Mouse (Mus musculus) forebrain, embryonic 16.5 days (tissue): ENCODE data around the gene Axl. TPM values are rescaled to one million over a fixed set of nuclear protein-coding genes. Genes with fewer than 3 reads are reported as not detected.
"Not testable (repeated sequence)": the region's sequence is repeated elsewhere in the genome, so short reads cannot be mapped to it uniquely, and the experiment has no call there.

Experiments
- ATAC-seq: fragments of 200-750 bp; cut with Nextera tagmentation; 2 replicates; pipeline ENCODE4 v1.8.0; 2017; ENCODE audit warnings: mild to moderate bottlenecking, moderate library complexity
- H3K27ac ChIP-seq: fragments of 300-500 bp; sonication (generic); 2 replicates; pipeline ENCODE4 v1.5.1; 2014; ENCODE audit warnings: low read length, control low read depth
- H3K27me3 ChIP-seq: fragments of 300-500 bp; sonication (generic); replicated peaks from 2 replicates; pipeline ENCODE4 v1.6.1; 2014; ENCODE audit warnings: low read length; ENCODE audit not compliant: control insufficient read depth, insufficient read depth
- H3K36me3 ChIP-seq: fragments of 300-500 bp; sonication (generic); 2 replicates; pipeline ENCODE4 v1.6.1; 2014; ENCODE audit not compliant: control insufficient read depth, insufficient read depth
- H3K4me1 ChIP-seq: fragments of 300-500 bp; sonication (generic); replicated peaks from 2 replicates; pipeline ENCODE4 v1.6.1; 2014; ENCODE audit warnings: low read length; ENCODE audit not compliant: control insufficient read depth, insufficient read depth
- H3K4me2 ChIP-seq: fragments of 300-500 bp; sonication (generic); 2 replicates; pipeline ENCODE4 v1.6.1; 2014; ENCODE audit warnings: mild to moderate bottlenecking, low read length, control low read depth
- H3K4me3 ChIP-seq: fragments of 300-500 bp; sonication (generic); replicated peaks from 2 replicates; pipeline ENCODE4 v1.5.1; 2014; ENCODE audit warnings: mild to moderate bottlenecking, low read length, control low read depth
- H3K9ac ChIP-seq: fragments of 300-500 bp; sonication (generic); replicated peaks from 2 replicates; pipeline ENCODE4 v1.6.1; 2014; ENCODE audit warnings: low read depth, low read length, control low read depth
- H3K9me3 ChIP-seq: fragments of 300-500 bp; sonication (generic); 2 replicates; pipeline ENCODE4 v1.6.1; 2016; ENCODE audit warnings: low read length; ENCODE audit not compliant: control insufficient read depth
- WGBS: fragments of 180-500 bp; shearing (Covaris S2); extraction: QIAGEN DNeasy Blood & Tissue Kit; methylation state at CpG from one replicate; pipeline ENCODE4 v1.1.7; 2014; 5-methylcytosine and 5-hydroxymethylcytosine counted together
- polyA plus RNA-seq: library from polyadenylated mRNA; unstranded; fragments of >200 nt; fragmentation: Nextera tagmentation; extraction: Ambion mirVana; gene quantifications from 2 replicates; pipeline ENCODE4 v1.2.1, GENCODE M21; 2015

Gene Axl
- polyA plus RNA-seq, 1 experiment from 2014 or later = 15.9 TPM

DNA sequence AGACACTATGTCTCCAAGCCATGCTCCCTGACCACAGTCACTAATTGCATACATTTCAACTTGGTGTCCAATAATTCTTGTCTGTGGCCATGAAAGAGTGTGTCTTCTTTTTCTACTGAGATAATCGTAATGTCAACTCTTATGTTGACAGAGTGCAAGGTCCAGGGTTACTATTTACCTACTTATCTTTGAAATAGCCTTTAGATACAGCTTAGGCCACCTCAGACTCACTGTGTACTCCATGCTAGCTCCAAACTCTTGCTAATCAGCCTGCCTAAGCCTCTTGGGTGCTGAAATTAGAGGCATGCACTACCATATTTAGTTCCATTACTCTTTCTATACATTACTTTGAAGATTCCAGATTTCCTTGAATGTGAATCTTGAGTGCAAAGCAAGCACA lies 10.9 kb upstream of the Axl start:
- ATAC-seq = no peak
- no peaks in the 10 kb centered on the region; the same call in 1 of the 2 replicates for H3K9me3 ChIP-seq
- no peak overlapping the region for H3K4me3 ChIP-seq
- WGBS = 94% methylated on average over 1 of the region's 1 CpGs
- H3K9ac ChIP-seq = no peak overlapping the region
- H3K4me1 ChIP-seq = no peaks in the 10 kb centered on the region
- H3K27ac ChIP-seq = no peak overlapping the region
- no peak overlapping the region for H3K4me2 ChIP-seq
- H3K27me3 ChIP-seq = no peaks in the 10 kb centered on the region
- H3K36me3 ChIP-seq = no peaks in the 10 kb centered on the region

DNA sequence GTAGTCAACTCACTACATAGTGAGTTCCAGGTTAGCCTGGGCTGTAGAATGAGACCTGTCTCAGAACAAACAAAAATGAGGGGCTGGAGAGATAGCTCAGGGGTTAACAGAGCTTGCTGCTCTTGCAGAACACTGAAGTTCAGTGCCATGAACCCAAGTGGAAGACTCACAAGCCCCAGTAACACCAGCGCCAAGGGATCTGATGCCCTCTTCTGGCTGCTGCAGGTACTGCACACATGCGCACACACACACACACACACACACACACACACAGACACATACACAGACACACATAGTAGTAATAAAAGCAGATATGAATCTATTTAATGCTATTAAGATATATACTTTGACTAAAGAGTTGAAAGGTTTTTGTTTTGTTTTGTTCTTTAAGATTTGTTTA lies 10.0 kb upstream of the Axl start:
- no peaks in the 10 kb centered on the region for H3K4me1 ChIP-seq
- no peak overlapping the region for H3K27ac ChIP-seq
- no peak overlapping the region for H3K9ac ChIP-seq
- ATAC-seq = no peak
- H3K36me3 ChIP-seq = no peaks in the 10 kb centered on the region
- no peaks in the 10 kb centered on the region for H3K27me3 ChIP-seq
- H3K4me3 ChIP-seq = no peak overlapping the region
- H3K9me3 ChIP-seq = no peaks in the 10 kb centered on the region; the same call in 1 of the 2 replicates
- H3K4me2 ChIP-seq = no peak overlapping the region
- 92% methylated on average over 2 of the region's 2 CpGs for WGBS

DNA sequence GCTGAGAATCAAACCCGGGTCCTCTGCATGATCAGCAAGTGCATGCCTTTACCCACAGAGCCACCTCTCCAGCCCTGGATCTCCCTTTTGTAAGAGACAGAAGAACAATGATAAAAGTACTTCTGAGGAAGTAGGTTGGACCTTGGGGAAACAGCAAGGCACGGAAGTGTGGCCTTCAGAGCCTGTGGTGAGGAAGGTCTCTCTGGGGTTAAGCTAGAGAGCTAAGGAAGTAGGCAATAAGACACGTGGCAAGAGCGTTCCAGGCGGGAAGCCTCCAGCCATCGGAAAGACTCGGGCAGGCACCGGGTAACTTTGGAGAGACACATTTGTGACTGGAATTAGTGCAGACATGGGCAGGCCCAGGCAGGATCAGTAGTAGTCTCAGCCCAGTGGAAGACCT lies 6.3 kb upstream of the Axl start:
- no peak for ATAC-seq
- no peaks in the 10 kb centered on the region for H3K36me3 ChIP-seq
- H3K9ac ChIP-seq = no peak overlapping the region
- no peak overlapping the region for H3K4me2 ChIP-seq
- H3K4me1 ChIP-seq = no peaks in the 10 kb centered on the region
- H3K9me3 ChIP-seq = no peaks in the 10 kb centered on the region; the same call in 1 of the 2 replicates
- no peak overlapping the region for H3K27ac ChIP-seq
- no peaks in the 10 kb centered on the region for H3K27me3 ChIP-seq
- 89% methylated on average over 8 of the region's 8 CpGs for WGBS
- H3K4me3 ChIP-seq = no peak overlapping the region

DNA sequence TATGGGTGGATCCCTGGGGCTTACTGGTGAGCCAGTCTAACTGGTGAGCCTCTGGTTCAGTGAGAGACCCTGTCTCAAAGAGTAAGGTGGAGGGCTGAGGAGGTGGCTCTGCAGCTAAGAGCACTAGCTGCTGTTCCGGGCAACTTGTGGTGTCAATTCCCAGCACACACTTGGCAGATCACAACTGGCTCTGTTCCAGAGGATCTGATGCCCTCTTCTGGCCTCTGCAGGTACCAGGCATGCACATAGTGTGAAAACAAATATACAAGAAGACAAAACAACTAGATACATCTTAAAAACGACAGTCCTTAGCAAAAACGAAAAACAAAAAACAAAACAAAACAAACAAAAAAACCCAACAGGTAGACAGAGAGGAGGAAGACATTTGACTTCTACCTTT lies 5.2 kb upstream of the Axl start:
- H3K9me3 ChIP-seq = no peaks in the 10 kb centered on the region; the same call in 1 of the 2 replicates
- no peaks in the 10 kb centered on the region for H3K27me3 ChIP-seq
- H3K27ac ChIP-seq = no peak overlapping the region
- ATAC-seq = no peak
- WGBS = 65% methylated on average over 3 of the region's 3 CpGs
- H3K4me3 ChIP-seq = no peak overlapping the region
- no peak overlapping the region for H3K9ac ChIP-seq
- H3K36me3 ChIP-seq = no peaks in the 10 kb centered on the region
- H3K4me1 ChIP-seq = peaks cover 5% of the 10 kb centered on the region
- H3K4me2 ChIP-seq = no peak overlapping the region

DNA sequence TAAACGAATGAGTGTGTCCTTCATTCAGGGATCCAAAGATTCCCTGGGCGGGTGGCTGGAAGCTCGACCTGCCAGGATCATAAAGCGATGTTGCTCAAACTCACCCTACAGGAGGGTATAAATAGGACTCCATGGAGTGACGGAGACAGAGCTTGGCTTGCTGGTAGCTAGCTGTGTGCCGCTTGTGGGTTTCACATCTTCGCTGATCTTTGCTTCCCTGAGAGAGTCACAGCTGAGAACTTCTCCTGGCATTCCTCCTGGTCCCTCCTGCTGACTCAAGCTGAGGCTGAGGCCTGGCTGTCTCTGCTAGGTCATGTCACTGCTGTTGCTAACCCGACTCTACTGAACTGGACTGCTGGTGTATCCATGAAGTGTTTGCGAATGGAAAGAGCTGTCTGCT lies 4.5 kb upstream of the Axl start:
- peaks cover 12% of the 10 kb centered on the region for H3K4me1 ChIP-seq
- 79% methylated on average over 9 of the region's 9 CpGs for WGBS
- not testable (repeated sequence) for H3K27ac ChIP-seq, H3K9ac ChIP-seq, H3K4me2 ChIP-seq, H3K9me3 ChIP-seq, ATAC-seq, H3K4me3 ChIP-seq, H3K27me3 ChIP-seq, H3K36me3 ChIP-seq

DNA sequence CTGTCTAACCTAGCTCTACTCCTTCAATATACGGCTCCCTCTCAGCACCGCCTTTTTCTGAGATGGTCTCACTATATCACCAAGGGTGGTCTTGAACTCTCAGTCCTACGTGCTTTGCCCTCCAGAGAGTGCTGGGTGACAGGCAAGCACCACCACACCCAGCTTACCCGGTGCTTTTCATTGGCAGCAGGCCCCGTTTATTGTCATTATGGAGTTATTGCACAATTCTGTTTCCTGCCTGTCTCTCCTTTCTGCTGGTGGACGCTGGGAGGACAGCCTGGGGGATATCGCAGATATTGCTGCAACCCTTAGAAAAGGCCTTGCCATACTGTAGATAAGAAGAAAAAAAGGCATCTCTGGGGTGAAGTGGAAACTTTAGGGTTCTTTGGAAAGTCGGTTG lies 2.1 kb upstream of the Axl start:
- no peaks in the 10 kb centered on the region for H3K9me3 ChIP-seq
- no peak for ATAC-seq
- 73% methylated on average over 8 of the region's 8 CpGs for WGBS
- no peaks in the 10 kb centered on the region for H3K27me3 ChIP-seq
- peaks cover 19% of the 10 kb centered on the region for H3K4me1 ChIP-seq
- no peak overlapping the region for H3K27ac ChIP-seq
- no peak overlapping the region for H3K4me2 ChIP-seq
- no peak overlapping the region for H3K9ac ChIP-seq
- no peaks in the 10 kb centered on the region for H3K36me3 ChIP-seq
- no peak overlapping the region for H3K4me3 ChIP-seq

DNA sequence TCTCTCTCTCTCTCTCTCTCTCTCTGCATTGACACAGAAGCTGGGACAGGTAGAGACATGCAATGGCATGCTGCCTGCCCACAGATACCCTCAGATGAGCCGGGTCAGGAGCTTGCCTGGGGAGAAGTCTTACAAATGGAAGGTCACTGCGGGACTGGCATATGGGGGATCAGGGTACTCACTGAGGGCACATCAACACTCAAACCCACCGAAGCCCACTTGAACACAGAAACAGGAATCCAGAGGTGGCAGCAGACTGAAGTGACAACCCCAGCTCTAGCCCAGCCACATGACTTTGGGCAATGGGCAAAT lies 580 bp upstream of the Axl start:
- Histone ChIP-seq H3K4me1 (peaks cover 19% of the 10 kb centered on the region), H3K27ac (no peak overlapping the region), H3K9me3 (no peaks in the 10 kb centered on the region), H3K4me3 (no peak overlapping the region), H3K36me3 (no peaks in the 10 kb centered on the region), H3K9ac (no peak overlapping the region), H3K27me3 (no peaks in the 10 kb centered on the region), H3K4me2 (peak overlapping the region; percentile 77)
- ATAC-seq = peak; percentile 4; the same call in 1 of the 2 replicates
- 20% methylated on average over 3 of the region's 3 CpGs for WGBS

DNA sequence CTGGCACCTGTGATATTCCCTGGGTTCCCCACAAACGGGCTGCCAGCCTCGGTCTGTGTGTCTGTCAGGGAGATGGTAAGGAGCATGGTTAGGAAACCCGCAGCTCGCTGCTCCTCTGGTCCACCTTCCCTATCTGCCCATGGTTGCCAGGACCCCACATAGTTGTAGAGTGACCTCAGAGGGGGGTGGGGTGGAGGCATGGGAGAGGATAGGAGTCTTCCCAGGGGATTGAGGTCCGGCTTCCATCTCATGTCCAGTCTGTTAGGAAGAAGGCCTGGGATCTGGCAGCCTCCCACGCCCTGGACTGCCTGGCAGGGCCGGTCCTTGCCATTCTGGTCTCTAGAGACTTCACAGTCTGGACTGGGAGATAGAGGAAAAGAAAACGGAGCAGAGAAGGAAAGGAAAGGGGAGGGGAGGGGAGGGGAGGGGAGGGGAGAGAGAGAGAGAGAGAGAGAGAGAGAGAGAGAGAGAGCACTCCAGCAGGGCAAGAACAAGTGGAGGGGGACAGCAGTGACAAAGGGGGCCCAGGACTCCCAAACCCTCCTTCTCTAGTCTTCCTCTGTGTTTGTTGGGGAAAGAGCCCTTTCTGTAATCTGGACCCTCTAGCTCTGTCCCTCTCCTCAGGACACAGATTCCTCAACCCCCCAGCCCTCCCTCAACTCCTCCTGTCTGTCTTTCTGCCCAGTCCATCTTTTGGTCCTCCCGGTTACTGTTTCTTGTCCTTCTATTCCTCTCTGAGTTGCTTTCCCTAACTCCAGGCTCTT lies 867 bp downstream of the Axl start:
- Histone ChIP-seq H3K4me3 (peak overlapping the region; percentile 45), H3K4me2 (peak overlapping the region; percentile 77), H3K9ac (peak overlapping the region; percentile 54; the same call in 1 of the 2 replicates), H3K27me3 (no peaks in the 10 kb centered on the region), H3K9me3 (no peaks in the 10 kb centered on the region), H3K36me3 (no peaks in the 10 kb centered on the region), H3K27ac (no peak overlapping the region), H3K4me1 (peaks cover 19% of the 10 kb centered on the region)
- ATAC-seq = peak; percentile 32
- 20% methylated on average over 9 of the region's 9 CpGs for WGBS

DNA sequence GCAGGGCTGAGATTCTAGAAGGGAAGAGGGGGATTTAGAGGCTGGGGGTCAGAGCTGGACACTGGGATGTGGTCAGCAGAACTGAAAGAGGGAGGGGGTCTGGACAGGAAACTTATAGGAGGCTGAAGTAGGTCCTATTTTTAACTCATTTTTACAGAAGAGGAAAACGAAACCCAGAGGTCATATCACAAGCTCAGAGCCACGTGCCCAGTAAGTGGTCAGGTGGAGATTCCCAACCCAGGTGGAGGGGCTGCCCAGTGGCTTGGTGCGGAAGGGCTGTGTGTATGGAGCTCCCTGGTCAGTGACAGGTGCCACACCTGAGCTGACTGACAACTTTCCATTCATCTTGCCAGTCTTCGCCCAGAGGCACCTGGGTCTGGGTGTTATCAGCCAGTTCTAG lies 1.5 kb downstream of the Axl start:
- Histone ChIP-seq H3K9ac (no peak overlapping the region), H3K4me3 (no peak overlapping the region), H3K4me1 (peaks cover 23% of the 10 kb centered on the region), H3K9me3 (no peaks in the 10 kb centered on the region), H3K4me2 (no peak overlapping the region), H3K36me3 (no peaks in the 10 kb centered on the region), H3K27me3 (no peaks in the 10 kb centered on the region), H3K27ac (no peak overlapping the region)
- WGBS = 79% methylated on average over 4 of the region's 4 CpGs
- no peak for ATAC-seq

DNA sequence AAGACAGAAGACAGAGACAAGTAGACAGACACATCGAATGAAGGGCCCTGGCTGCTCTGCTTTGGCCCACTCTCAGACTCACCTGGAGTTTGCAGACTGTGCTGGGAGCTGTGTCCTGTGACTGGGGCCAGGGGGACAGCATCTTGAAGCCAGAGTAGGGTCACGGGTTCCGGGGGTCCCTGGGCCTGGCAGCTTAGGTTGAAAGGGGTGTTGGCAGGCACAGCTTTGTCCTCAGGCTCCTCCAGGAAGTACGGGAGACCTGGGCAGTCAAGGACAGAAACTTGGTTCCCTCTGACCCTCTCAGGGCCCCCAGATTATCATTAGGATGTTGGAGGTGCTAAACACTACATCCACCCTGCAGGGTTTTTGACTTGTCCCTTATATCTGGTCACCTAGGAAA lies 2.8 kb downstream of the Axl start:
- Histone ChIP-seq H3K4me1 (peaks cover 33% of the 10 kb centered on the region), H3K27me3 (no peaks in the 10 kb centered on the region), H3K27ac (no peak overlapping the region), H3K4me3 (no peak overlapping the region), H3K9me3 (no peaks in the 10 kb centered on the region), H3K4me2 (no peak overlapping the region), H3K36me3 (no peaks in the 10 kb centered on the region), H3K9ac (no peak overlapping the region)
- no peak for ATAC-seq
- WGBS = 76% methylated on average over 4 of the region's 4 CpGs
